Mouse (Mus musculus) kidney, postnatal 4 days (tissue): ENCODE data around the gene Irgc1.
"Not testable (repeated sequence)": the region's sequence is repeated elsewhere in the genome, so short reads cannot be mapped to it uniquely, and the experiment has no call there.

Source experiments
- DNase-seq, 2 experiments: peaks; one replicate each; pipeline ENCODE4 v3.0.0; 2021; ENCODE audit warnings: mixed read lengths in 2 of 2

Gene Irgc1

DNA sequence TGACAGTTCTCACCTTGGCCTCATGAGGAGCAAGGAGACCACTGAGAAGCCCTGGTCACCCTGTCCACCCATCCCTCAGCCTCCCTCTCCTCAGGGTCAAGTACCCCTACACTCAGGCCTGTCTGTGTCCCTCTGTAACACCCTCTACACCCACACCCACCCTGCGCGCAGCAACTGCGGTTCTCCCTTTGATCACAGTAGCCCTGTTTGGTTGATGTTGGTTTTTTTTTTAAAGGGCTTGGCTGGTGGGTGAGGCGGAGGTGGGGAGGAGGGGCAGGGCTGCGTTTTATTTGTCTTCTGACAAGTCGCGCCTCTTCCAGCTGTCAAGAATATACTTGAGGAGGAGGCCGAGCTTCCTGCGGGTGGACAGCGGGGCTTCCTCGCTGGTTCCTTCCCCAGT is 20.4 kb downstream of the Irgc1 start:
- no peak for DNase-seq

GRCm38 (mm10) chr7:24430551-24431345 is 21.3 kb downstream of the Irgc1 start:
- DNase-seq: no peak

DNA sequence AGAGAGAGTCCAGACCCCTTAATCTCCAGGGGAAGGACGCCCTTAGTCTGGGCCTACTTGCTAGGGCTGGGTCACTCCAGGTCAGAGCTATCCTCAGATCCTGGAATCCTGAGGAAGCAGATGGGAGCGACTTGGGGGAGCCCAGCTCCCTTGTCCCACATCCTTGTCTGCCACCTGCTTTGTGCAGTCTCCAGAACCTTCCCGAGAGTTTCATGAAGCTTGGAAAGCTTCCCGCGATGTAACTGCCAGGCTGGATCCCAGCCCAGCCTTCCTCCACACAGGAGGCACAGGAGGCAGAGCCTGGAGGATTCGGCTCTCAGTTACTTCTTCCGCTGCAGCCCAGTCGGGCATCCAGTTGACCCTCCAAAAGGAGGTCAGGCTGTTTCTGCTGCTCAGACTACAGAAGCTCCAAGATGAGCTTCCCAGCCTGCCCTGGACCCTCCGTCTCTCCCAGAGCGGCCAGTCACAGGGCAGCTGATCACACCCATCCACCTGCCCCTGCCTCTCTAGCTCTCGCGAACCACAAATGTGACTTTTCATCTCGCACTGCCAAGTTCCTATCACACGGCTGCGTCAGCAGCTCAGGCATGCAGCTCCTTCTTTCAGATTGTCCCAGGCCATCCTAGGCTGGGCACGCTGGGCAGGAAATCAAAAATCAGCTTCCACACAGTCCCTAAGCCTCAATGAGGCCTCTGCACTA is 22.5 kb downstream of the Irgc1 start:
- peak in 1 of 2 experiments; percentile 25 for DNase-seq

- DNase-seq: no peak
Measured at GRCm38 (mm10) chr7:24428725-24429124, 23.4 kb downstream of the Irgc1 start.

GRCm38 (mm10) chr7:24427168-24427567 is 24.9 kb downstream of the Irgc1 start:
- DNase-seq: no peak

GRCm38 (mm10) chr7:24425919-24426318 is 26.2 kb downstream of the Irgc1 start:
- no peak for DNase-seq

DNA sequence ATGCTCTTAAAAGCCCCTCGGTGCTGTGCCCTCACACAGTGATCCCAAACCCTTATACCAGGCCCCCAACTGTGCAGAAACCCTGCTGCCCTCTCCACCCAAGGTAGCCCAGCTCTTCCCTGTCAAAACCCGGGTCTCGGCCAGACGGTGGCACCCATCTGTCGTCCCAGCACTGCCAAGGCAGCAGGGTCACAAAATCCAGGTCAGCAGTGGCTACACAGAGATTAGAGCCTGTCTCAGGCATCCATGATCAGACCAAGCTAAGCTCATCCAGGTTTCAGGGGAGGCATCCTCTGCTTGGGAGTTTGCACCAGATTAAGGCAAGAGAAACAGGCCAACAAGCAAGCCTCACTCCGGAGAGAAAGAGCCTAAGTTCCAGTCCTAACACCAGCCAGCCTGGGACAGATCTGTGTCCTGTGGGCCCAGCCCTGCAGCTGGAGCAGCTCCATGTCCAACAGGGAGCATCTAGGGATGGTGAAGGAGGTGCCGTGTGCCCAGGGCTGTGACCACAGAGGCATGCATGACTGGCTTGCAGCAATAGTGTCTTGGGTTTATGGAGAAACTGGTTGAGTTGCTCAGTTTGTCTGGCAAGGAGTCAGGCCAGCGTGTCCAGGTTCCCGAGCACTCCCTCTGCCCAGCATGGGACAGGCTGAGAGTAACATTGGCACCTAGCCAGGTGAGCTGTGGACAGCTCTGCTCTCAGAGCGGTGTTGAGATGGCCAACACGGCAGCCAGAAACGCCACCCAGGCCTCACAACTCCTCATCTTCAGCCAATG is 28.0 kb downstream of the Irgc1 start:
- DNase-seq: peak; percentile 41 to 61

DNA sequence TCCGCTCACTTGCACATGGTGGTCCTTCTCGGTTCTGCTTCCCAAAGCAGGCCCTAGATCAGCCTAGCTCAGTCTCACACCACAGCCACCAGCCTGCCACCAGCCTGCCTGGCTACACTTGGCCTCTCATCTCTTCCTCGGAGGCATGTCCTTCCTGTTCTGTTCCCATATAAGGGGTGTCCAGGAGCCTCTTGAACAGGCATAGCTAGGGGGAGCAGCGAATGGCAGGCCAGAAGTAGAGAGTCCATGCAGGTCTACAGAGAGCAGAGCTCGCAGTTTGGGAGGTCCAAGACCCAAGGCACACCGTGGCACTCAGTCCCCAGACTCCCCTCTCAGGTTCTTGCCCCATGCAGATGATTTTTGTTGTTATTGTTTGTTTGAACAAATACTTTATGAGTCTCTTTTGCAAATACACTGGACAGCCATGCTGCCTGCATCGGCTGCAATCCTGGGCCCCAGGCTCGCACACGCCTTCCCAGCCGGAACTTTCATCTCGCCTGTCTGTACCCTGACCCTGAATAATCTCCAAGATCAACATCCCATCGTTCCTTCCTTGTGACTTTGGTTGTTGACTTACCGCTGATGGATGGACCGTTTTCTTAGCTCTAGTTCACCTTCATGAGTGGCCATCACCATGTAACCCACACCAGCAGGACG is 28.9 kb downstream of the Irgc1 start:
- DNase-seq: no peak

DNA sequence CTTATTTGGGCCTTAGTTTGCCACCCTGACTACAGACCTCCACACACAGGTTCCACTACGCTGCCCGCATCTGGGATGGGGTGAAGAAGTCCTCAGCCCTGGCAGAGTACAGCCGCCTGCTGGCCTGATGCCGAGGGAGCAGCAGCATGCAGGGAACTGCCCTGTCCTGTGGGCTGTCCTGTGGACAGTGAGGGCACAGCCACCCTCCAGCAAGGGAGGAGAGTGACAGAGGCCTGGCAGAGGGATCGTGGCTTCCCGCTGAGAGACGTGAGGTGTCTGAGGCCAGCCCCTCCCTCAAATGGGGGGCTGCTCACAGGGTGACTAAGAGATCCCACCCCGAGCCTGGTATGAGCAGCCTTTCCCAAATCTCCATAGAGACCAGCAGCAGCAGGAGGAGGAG is 29.8 kb downstream of the Irgc1 start:
- peak in 1 of 2 experiments; percentile 28 for DNase-seq

GRCm38 (mm10) chr7:24421648-24422047 is 30.4 kb downstream of the Irgc1 start:
- no peak for DNase-seq

GRCm38 (mm10) chr7:24419579-24419978 is 32.5 kb downstream of the Irgc1 start:
- no peak for DNase-seq

GRCm38 (mm10) chr7:24415261-24415660 is 36.8 kb downstream of the Irgc1 start:
- no peak for DNase-seq

DNA sequence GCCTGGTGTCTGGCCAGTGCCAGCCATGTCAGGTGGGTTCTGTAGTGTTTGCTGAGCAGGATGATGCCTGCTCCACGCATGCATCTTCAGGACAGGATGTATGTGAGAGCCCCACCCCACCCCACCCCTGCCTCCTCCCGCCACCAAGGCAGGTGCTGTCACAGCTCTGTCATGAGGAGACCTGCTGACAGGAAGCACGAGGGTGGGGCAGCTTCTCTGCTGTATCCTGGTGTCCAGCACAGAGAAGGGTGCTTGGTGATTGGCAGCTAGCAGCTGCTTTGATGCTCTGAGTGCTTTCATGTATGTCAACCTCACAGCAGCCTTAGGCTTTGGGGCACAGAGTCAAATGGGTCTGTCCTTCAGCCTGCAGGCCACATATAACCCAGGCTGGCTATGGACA is 38.5 kb downstream of the Irgc1 start:
- DNase-seq: no peak

DNA sequence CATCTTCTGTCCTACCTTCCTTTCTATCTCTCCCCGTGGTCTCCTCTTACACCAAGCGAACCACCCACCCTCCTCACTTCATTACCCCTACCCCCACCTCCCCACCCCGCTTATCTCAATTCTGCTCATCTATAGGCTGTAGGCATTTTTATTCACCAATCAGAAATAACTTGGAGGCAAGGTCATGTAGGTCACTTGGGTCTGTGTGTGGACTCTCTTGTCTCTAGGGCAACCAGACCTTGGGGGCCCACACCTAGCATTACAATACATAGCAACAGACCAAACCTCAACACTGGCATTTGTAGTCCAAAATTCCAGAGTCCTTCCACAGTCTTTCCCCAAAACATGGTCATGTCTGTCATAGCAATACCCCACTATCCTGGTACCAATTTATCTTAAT is 41.3 kb downstream of the Irgc1 start:
- DNase-seq: no peak

- no peak for DNase-seq
Measured at GRCm38 (mm10) chr7:24410123-24410522, 42.0 kb downstream of the Irgc1 start.

- no peak for DNase-seq
Measured at GRCm38 (mm10) chr7:24408186-24408585, 43.9 kb downstream of the Irgc1 start.

DNA sequence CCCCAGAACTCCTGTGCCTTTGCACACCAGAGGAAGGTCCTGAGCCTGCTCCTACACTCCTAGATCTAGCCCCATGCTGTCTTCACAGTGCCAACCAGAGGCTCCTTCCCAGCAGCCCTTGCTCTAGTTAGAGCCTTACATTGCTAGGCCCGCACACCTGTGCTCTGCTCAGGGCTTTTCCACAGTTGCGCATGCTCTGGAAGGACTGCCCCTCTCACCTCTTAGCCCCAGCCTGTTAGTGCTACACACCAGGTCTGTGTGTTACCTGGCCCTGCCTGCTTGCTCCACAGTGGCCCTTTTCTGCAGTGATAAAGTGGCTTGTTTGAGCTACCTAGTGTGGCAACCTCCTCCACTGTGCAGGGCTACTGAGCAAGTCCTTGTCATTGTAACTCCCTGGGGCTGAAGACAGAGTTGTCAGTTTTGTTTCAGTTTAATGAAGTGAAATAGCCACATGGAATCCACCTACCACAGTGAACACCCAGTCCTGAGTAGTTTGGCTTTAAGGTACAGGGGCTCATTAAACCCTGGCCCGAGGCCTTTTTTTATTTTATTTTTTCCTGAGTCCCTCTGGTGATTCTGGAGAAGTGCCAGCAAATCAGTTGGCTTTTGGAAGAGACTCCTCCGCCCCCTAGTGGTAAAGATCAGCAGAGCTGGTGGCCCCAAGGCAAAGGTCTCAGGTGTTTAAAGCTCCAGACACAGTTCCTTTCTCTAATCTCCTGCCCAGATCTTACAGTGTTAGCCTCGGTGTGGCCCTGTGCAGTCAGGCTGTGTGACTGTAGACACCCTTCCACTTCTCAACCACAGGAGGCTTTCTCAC is 45.4 kb downstream of the Irgc1 start:
- DNase-seq: peak; percentile 76 to 83

- no peak for DNase-seq
Measured at GRCm38 (mm10) chr7:24405649-24406048, 46.4 kb downstream of the Irgc1 start.

DNA sequence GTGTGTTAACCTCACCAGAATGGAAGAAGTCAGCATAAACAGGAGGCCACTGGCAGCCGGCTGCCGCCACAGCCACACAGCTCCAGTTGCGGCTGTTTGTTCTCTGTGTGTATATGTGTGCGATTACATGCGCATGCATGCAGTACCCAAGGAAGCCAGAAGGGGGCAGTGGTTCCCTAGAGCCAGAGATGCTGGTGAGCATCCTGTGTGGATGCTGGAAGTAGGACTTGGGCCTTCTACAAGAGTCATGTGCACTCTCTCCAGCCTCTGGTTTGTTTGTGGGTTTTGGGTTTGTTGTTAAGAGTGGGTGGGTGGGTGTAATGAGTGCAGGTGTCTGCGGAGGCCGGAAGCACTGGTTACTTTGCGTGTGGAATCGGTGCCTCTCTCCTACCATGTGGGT is 49.2 kb downstream of the Irgc1 start:
- DNase-seq: no peak

- DNase-seq: not testable (repeated sequence)
Measured at GRCm38 (mm10) chr7:24400489-24400888, 51.6 kb downstream of the Irgc1 start.

GRCm38 (mm10) chr7:24400082-24400452 is 52.0 kb downstream of the Irgc1 start:
- no peak for DNase-seq
